Mouse (Mus musculus): ENCODE data around the gene L3mbtl2.

GRCm38 (mm10) chr15:81676637-81677036 is 12.9 kb downstream of the L3mbtl2 start:
- TF ChIP-seq CTCF (IDR thresholded peaks at IDR 0.05; ENCODE audit: low read depth), result no peak
- no peak for TF ChIP-seq EP300 (optimal IDR thresholded peaks at IDR 0.05)

Measured in stomach, postnatal 0 days (tissue).